Mouse (Mus musculus) cerebellum, adult 2 months (tissue): ENCODE data around the gene Sart3.

Source experiments
- CTCF ChIP-seq: fragments of 200-500 bp; IDR thresholded peaks from 2 replicates; pipeline ENCODE4 v1.5.1; 2011; ENCODE audit warnings: low read depth, mild to moderate bottlenecking, control low read depth, low read length, moderate library complexity, borderline replicate concordance; ENCODE audit not compliant: insufficient read depth
- POLR2A ChIP-seq: fragments of 200-500 bp; IDR thresholded peaks from 2 replicates; pipeline ENCODE4 v1.6.1; 2011; ENCODE audit warnings: low read length, control low read depth, borderline replicate concordance; ENCODE audit not compliant: insufficient read depth

GRCm38 (mm10) chr5:113728691-113729090 lies 43.6 kb downstream of the Sart3 start:
- TF ChIP-seq POLR2A (no peak), CTCF (no peak)
